19 mouse cellular contexts compared by ENCODE assay signal in the genomic region with DNA sequence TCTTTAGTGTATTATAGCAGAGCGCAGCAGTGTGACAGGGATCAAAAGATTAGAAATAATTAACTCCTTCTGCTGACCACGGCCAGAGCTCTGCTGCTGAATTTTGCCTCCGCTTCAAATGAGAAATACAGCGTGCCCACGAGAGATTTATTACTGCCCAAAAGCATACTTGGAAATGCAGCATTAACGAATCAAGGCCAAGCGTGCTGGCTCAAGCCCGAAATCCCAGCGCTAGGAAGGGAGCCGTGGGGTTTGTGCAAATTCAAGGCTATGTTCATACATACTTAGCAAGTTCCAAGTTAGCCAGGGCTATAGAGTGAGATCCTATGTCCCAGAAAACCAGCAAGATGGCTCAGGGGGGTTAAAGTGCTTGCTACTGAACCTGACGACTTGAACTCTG. TPM values are rescaled to one million over a fixed set of nuclear protein-coding genes. Genes with fewer than 3 reads are reported as not detected.
DNase-seq lines count a peak whose midpoint lies in the region; ATAC-seq and TF ChIP-seq lines count a peak whose summit lies in the region.
"Had no signal": no experiment of that assay in that cellular context is flagged by ENCODE, and none has a peak within 500 bp of the region (broad histone marks: within the 10 kb centered on the region; RNA-seq: fewer than 3 reads in every experiment).

No protein-coding gene starts in this region.

- no peak overlapping the region for H3K9ac ChIP-seq in embryonic facial prominence, embryonic 11.5 days (replicated peaks; ENCODE audit: low read length)
- H3K9ac ChIP-seq in lung, postnatal 0 days (replicated peaks; ENCODE audit: low read depth): no peak overlapping the region
- no peak overlapping the region for H3K9ac ChIP-seq in intestine, embryonic 16.5 days (ENCODE audit: low read depth, low read length)
- H3K9ac ChIP-seq in stomach, embryonic 15.5 days: no peak overlapping the region
- H3K9ac ChIP-seq: forebrain, embryonic 15.5 days; liver, embryonic 13.5 days; neural tube, embryonic 12.5 days had no signal

- H3K4me3 ChIP-seq in embryonic facial prominence, embryonic 11.5 days (ENCODE audit: low read depth, low read length): no peak overlapping the region
- H3K4me3 ChIP-seq in embryonic facial prominence, embryonic 10.5 days: no peak overlapping the region
- no peak overlapping the region for H3K4me3 ChIP-seq in lung, postnatal 0 days (ENCODE audit: low read depth, low read length)
- H3K4me3 ChIP-seq in intestine, embryonic 16.5 days (ENCODE audit: low read length): no peak overlapping the region
- no peak overlapping the region for H3K4me3 ChIP-seq in stomach, embryonic 15.5 days (replicated peaks)
- H3K4me3 ChIP-seq: erythroblast, embryonic 14.5 days; forebrain, embryonic 15.5 days; heart, adult 2 months; left cerebral cortex, adult 2 months; liver, embryonic 13.5 days; neural tube, embryonic 12.5 days had no signal

- ATAC-seq in embryonic facial prominence, embryonic 11.5 days (replicated peaks; ENCODE audit: insufficient number of reproducible peaks, low FRiP score, low TSS enrichment, low read depth): no peak
- no peak for ATAC-seq in lung, postnatal 0 days
- ATAC-seq in intestine, embryonic 16.5 days: no peak; the same call in 1 of the 2 replicates
- no peak; the same call in 1 of the 2 replicates for ATAC-seq in stomach, embryonic 15.5 days (ENCODE audit: insufficient read depth, low FRiP score, low read depth)
- ATAC-seq: activated CD4-positive, CD25-positive, alpha-beta regulatory T cell, adult 4 months; forebrain, embryonic 15.5 days; hindbrain, embryonic 16.5 days had no signal

- no peak for TF ChIP-seq CTCF in lung, postnatal 0 days (IDR thresholded peaks at IDR 0.05)

- H3K9me3 ChIP-seq in embryonic facial prominence, embryonic 11.5 days (replicated peaks; ENCODE audit: control insufficient read depth, low read length): no peaks in the 10 kb centered on the region
- no peaks in the 10 kb centered on the region; the same call in 1 of the 2 replicates for H3K9me3 ChIP-seq in embryonic facial prominence, embryonic 10.5 days
- H3K9me3 ChIP-seq in lung, postnatal 0 days (ENCODE audit: low read length): no peaks in the 10 kb centered on the region
- H3K9me3 ChIP-seq in intestine, embryonic 16.5 days (ENCODE audit: control insufficient read depth, low read length): no peaks in the 10 kb centered on the region
- no peaks in the 10 kb centered on the region for H3K9me3 ChIP-seq in stomach, embryonic 15.5 days
- H3K9me3 ChIP-seq: forebrain, embryonic 15.5 days; liver, embryonic 13.5 days; neural tube, embryonic 12.5 days had no signal

- DNase-seq in embryonic facial prominence, embryonic 11.5 days (ENCODE audit: low spot score): peak; percentile 7
- DNase-seq in embryonic facial prominence, embryonic 10.5 days (ENCODE audit: low spot score): no peak
- no peak for DNase-seq in lung, postnatal 0 days (ENCODE audit: low spot score)
- DNase-seq in lung, postnatal 10 days: no peak
- DNase-seq in thymus, postnatal 25 days: no peak
- DNase-seq in urinary bladder, postnatal 10 days (ENCODE audit: low spot score): no peak
- DNase-seq: cerebellum, postnatal 10 days; heart, adult 2 months; heart, postnatal 10 days; liver, embryonic 13.5 days; lung, postnatal 14 days had no signal

- no peak overlapping the region for H3K27ac ChIP-seq in embryonic facial prominence, embryonic 11.5 days (replicated peaks; ENCODE audit: low read depth, low read length)
- H3K27ac ChIP-seq in embryonic facial prominence, embryonic 10.5 days (replicated peaks): no peak overlapping the region
- H3K27ac ChIP-seq in lung, postnatal 0 days (ENCODE audit: low read length): no peak overlapping the region
- H3K27ac ChIP-seq in intestine, embryonic 16.5 days (ENCODE audit: low read length): no peak overlapping the region
- no peak overlapping the region for H3K27ac ChIP-seq in stomach, embryonic 15.5 days
- H3K27ac ChIP-seq: forebrain, embryonic 15.5 days; heart, adult 2 months; left cerebral cortex, adult 2 months; liver, embryonic 13.5 days; neural tube, embryonic 12.5 days had no signal

- H3K27me3 ChIP-seq in embryonic facial prominence, embryonic 11.5 days (ENCODE audit: control insufficient read depth, insufficient read depth, low read length): no peaks in the 10 kb centered on the region
- no peaks in the 10 kb centered on the region for H3K27me3 ChIP-seq in embryonic facial prominence, embryonic 10.5 days (replicated peaks; ENCODE audit: low read depth, poor library complexity, severe bottlenecking)
- H3K27me3 ChIP-seq in lung, postnatal 0 days (replicated peaks; ENCODE audit: insufficient read depth, low read length): no peaks in the 10 kb centered on the region
- H3K27me3 ChIP-seq in intestine, embryonic 16.5 days (replicated peaks; ENCODE audit: control insufficient read depth, insufficient read depth, low read length): no peaks in the 10 kb centered on the region
- H3K27me3 ChIP-seq in stomach, embryonic 15.5 days (replicated peaks): no peaks in the 10 kb centered on the region
- H3K27me3 ChIP-seq: forebrain, embryonic 15.5 days; liver, embryonic 13.5 days; neural tube, embryonic 12.5 days had no signal

- 73% methylated on average over 11 of the region's 11 CpGs for WGBS in embryonic facial prominence, embryonic 11.5 days
- 81% methylated on average over 11 of the region's 11 CpGs for WGBS in embryonic facial prominence, embryonic 10.5 days
- WGBS in lung, postnatal 0 days: 63% methylated on average over 11 of the region's 11 CpGs
- WGBS in intestine, embryonic 16.5 days: 68% methylated on average over 11 of the region's 11 CpGs
- WGBS in stomach, embryonic 15.5 days: 64% methylated on average over 11 of the region's 11 CpGs

- no peaks in the 10 kb centered on the region for H3K36me3 ChIP-seq in embryonic facial prominence, embryonic 11.5 days (replicated peaks; ENCODE audit: control insufficient read depth, insufficient read depth, low read depth, low read length)
- H3K36me3 ChIP-seq in embryonic facial prominence, embryonic 10.5 days (replicated peaks): no peaks in the 10 kb centered on the region
- no peaks in the 10 kb centered on the region for H3K36me3 ChIP-seq in lung, postnatal 0 days (ENCODE audit: insufficient read depth, low read length)
- no peaks in the 10 kb centered on the region for H3K36me3 ChIP-seq in intestine, embryonic 16.5 days (ENCODE audit: control insufficient read depth, insufficient read depth, low read length)
- H3K36me3 ChIP-seq in stomach, embryonic 15.5 days: no peaks in the 10 kb centered on the region
- H3K36me3 ChIP-seq: forebrain, embryonic 15.5 days; liver, embryonic 13.5 days; neural tube, embryonic 12.5 days had no signal

- H3K4me1 ChIP-seq in embryonic facial prominence, embryonic 11.5 days (ENCODE audit: control insufficient read depth, insufficient read depth, low read length): no peaks in the 10 kb centered on the region
- H3K4me1 ChIP-seq in embryonic facial prominence, embryonic 10.5 days: peaks cover 9% of the 10 kb centered on the region
- no peaks in the 10 kb centered on the region for H3K4me1 ChIP-seq in lung, postnatal 0 days (ENCODE audit: insufficient read depth, low read depth, low read length)
- H3K4me1 ChIP-seq in intestine, embryonic 16.5 days (ENCODE audit: control insufficient read depth, insufficient read depth, low read length): no peaks in the 10 kb centered on the region
- no peaks in the 10 kb centered on the region for H3K4me1 ChIP-seq in stomach, embryonic 15.5 days
- H3K4me1 ChIP-seq: forebrain, embryonic 15.5 days; neural tube, embryonic 12.5 days had no signal

- H3K4me2 ChIP-seq in embryonic facial prominence, embryonic 11.5 days (ENCODE audit: low read depth, low read length): no peak overlapping the region
- H3K4me2 ChIP-seq in lung, postnatal 0 days (replicated peaks; ENCODE audit: low read depth, low read length): peak overlapping the region; percentile 27; the same call in 1 of the 2 replicates
- peak overlapping the region; percentile 20; the same call in 1 of the 2 replicates for H3K4me2 ChIP-seq in intestine, embryonic 16.5 days (ENCODE audit: low read depth, low read length)
- H3K4me2 ChIP-seq in stomach, embryonic 15.5 days: 0 out of 2 replicates have a peak overlapping the region, but pooled peaks have one; percentile 10
- H3K4me2 ChIP-seq: forebrain, embryonic 15.5 days; liver, embryonic 13.5 days; neural tube, embryonic 12.5 days had no signal

- no peak for TF ChIP-seq EP300 in lung, postnatal 0 days (IDR thresholded peaks at IDR 0.05)

RNA-seq across cellular contexts. Expression of gene Rbm47, which starts 47.5 kb away (rescaled TPM):
- polyA plus RNA-seq in embryonic facial prominence, embryonic 11.5 days (2014; fragmentation: Nextera tagmentation; extraction: Ambion mirVana): 2.9 and 3.6 TPM in 2 replicates
- 3.2 and 4.4 TPM in 2 replicates for polyA plus RNA-seq in embryonic facial prominence, embryonic 10.5 days (2016; fragmentation: Nextera tagmentation; extraction: Ambion mirVana)
- polyA plus RNA-seq in lung, postnatal 0 days (2015; fragmentation: Nextera tagmentation; extraction: Ambion mirVana): 41.5 and 50.2 TPM in 2 replicates
- polyA plus RNA-seq in intestine, embryonic 16.5 days (2015; fragmentation: Nextera tagmentation; extraction: Ambion mirVana): 149 and 169 TPM in 2 replicates
- 80.6 and 88.2 TPM in 2 replicates for polyA plus RNA-seq in stomach, embryonic 15.5 days (2015; fragmentation: Nextera tagmentation; extraction: Ambion mirVana)
